Mouse (Mus musculus): ENCODE data around the gene Cryba4. TPM values are rescaled to one million over a fixed set of nuclear protein-coding genes. Genes with fewer than 3 reads are reported as not detected.

Cryba4 gene
- total RNA-seq, 2 experiments from 2014 or later = 0.86 TPM; not detected in 1

DNA sequence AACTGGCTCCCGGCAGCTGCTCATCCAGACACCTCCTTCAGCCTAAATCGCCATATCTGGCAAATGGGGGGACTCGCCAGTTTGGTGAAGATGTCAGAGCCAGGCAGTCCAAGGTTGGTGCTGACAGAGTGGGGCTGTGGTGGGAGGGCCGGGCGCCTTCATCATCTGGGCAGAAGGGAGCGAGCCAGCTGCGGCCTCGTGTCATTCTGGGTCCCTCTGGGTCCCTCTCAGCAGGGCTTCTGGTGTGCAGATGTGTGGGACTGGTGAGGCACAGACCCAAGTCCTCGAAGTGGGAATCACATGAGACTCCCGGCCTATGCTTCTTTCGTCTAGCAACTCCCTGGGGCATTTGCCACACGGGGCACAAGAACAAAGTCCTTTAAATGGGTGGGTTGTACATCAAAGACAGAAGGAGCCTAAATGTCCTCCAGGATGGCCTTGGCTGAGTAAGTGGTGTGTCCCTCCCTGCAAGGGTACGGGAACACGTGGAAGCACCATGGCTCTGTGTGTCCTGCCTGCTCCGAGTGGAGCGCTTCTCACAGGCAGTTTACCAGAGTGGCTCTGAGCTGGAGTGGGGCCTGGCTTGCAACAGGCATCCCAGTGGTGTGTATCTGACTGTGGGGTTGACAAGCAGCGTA is 40.1 kb upstream of the Cryba4 start:
- no peak for DNase-seq
- H3K4me3 ChIP-seq = no peak overlapping the region
- intact Hi-C loops (cut with DNase I) = loop anchor here (5.0 kb wide), 1 partner anchor 40 kb away; the partner anchor contains the start of gene Cryba4
- TF ChIP-seq CTCF (IDR thresholded peaks at IDR 0.05) = no peak
- H3K27ac ChIP-seq = peak overlapping the region; percentile 4; the same call in 1 of the 2 replicates

DNA sequence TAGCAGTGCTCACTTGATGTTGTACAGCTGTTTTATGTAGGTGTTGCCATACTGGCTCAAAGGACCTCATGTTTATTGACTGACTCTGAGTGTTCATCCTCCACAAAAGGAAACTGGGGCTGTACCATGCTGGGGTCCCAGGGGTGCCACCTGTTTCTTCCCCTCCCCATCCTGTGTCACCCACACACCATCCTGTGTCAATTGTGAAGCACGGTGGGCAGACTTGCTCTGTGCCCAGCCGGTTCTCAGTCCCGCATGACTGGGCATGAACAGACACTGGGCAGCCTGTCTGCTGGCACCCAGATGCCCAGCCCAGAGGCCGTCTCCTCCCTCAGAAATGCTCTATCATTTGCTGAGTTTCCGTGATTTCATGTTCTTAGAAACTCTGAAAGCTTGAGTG is 39.5 kb upstream of the Cryba4 start:
- Histone ChIP-seq H3K27ac (peak overlapping the region; percentile 16; the same call in 1 of the 2 replicates), H3K4me3 (no peak overlapping the region; the same call in 1 of the 2 replicates)
- intact Hi-C loops (cut with DNase I) = loop anchor here (2.0 to 5.0 kb wide), 2 partner anchors 15 to 40 kb away; partner anchors contain the start of genes Cryba4 and Tpst2
- no peak for DNase-seq
- no peak for TF ChIP-seq CTCF (IDR thresholded peaks at IDR 0.05)

DNA sequence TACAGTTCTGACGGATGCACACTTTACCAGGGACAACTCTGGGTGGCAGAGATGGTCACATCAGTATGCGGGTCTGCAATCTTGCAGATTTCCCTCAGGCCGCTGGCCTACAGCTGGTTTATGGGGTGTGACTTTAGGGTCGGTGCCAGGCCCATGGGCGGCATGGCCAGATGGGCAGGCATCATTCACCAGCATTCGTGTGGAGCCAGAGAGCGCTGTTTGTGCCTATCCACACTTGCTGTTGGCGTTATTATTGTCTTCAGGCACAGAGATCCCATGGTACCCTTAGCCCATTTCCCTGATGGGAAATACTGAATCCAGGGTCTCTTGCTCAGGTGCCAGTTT is 38.2 kb upstream of the Cryba4 start:
- peak overlapping the region; percentile 84 for H3K27ac ChIP-seq
- H3K4me3 ChIP-seq = peak overlapping the region; percentile 62
- intact Hi-C loops (cut with DNase I) = loop anchor here (2.0 to 5.0 kb wide), 2 partner anchors 14 to 38 kb away; partner anchors contain the start of genes Cryba4 and Tpst2
- DNase-seq = peak; percentile 79
- TF ChIP-seq CTCF (IDR thresholded peaks at IDR 0.05) = no peak

DNA sequence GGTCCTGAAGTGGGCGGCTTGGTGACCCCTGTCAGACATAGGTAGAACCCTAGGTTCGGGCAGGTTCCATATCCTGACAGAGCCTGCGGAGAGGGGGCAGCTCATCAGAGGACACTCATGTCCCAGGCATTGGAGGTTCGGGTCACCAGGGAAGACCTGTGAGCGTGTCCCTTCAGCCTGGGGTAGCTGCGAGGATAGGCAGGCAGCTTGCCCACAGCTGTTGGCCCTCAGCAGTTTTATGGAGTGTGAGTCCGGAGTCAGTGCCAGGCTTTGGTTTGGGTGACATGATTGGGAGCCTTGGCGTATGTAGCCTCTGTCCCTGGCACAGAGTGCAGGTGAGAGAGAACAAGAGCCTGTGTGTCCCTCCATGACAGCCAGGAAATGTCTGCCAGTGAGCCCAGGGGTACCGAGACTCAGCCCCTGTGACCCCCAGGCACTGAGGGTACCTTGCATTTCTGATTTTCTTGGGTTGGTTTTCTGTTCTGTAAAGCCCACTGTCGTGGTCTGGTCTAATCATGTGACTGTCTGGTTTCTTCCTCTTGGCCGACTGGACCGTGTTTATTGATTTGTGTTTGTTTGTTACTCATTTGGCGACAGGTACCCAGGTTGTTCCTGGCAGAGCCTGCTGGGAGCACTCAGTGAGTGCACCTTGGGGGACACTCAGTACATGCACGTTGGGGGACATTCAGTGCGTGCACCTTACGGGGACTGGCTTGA is 37.7 kb upstream of the Cryba4 start:
- Histone ChIP-seq H3K4me3 (peak overlapping the region; percentile 62), H3K27ac (peak overlapping the region; percentile 84)
- DNase-seq = peak; percentile 93
- intact Hi-C loops (cut with DNase I) = loop anchor here (2.0 to 5.0 kb wide), 2 partner anchors 13 to 38 kb away; partner anchors contain the start of genes Cryba4 and Tpst2
- TF ChIP-seq CTCF (IDR thresholded peaks at IDR 0.05) = no peak

DNA sequence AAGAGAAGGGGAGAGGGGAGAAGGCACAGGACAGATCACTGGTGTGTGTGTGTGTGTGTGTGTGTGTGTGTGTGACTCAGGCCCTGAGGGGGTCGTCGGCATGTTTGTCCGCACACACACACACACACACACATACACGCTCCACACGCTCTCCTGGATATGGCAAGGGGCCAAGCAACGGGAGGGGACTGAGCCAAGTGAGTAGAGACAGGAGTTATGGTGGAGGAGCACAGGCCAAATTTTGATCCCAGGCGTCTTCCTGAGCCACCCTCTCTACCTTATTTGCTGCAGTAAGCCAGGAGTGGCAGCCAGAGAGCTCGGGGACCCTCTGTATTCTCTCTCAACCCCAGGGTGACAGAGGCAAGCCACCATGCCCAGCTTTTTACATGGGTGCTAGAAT is 36.9 kb upstream of the Cryba4 start:
- intact Hi-C loops (cut with DNase I) = no loop called here
- peak overlapping the region; percentile 62 for H3K4me3 ChIP-seq
- DNase-seq = peak; percentile 49
- TF ChIP-seq CTCF (IDR thresholded peaks at IDR 0.05) = no peak
- H3K27ac ChIP-seq = peak overlapping the region; percentile 84

DNA sequence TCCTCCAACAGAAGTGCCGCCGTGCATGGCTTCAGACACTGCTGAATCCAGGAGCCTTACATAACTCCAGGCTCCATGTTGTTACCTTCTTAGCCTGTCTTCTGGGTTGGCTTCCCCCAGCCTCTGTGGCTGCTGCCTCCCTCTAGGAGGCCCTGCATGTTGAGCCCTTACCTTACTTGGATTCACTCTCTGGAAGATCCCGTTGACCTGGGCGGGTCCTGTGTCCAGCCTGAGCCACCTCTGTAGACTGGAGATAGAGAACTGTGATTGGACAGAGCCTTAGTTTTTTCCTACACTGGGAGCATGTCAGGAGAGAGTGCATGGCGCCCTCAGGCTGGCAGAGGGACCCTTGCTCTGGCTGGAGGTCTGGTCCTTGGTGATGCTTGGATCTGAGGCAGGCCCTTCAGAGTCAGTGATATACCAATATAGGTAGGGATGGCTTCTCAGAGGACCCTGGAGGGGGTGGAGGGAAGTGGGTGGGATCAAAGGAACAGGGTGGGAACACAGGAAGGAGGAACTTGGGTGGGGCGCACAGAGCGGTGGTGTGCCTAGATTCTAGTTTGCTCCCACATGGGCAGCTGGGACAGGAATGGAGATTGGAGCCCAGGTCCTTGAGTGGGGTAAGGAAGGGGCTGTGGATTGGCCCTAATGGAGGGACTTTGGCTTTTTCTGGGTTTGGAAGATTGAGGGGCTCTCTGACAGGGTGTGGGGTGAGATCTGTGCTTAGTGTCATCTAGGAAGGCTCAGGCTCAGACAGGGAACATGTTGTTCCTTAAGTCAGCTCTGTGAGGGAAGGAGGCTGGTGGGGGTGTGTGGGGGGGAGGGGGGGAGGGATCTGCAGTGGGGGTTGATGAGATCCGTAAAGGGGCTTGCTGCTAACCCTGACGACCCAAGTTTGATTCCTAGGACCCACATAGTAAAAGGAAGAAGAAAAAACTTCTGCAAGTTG is 36.1 kb upstream of the Cryba4 start:
- intact Hi-C loops (cut with DNase I) = no loop called here
- peak overlapping the region; percentile 77 for H3K27ac ChIP-seq
- peak overlapping the region; percentile 62 for H3K4me3 ChIP-seq
- no peak for DNase-seq
- no peak for TF ChIP-seq CTCF (IDR thresholded peaks at IDR 0.05)

DNA sequence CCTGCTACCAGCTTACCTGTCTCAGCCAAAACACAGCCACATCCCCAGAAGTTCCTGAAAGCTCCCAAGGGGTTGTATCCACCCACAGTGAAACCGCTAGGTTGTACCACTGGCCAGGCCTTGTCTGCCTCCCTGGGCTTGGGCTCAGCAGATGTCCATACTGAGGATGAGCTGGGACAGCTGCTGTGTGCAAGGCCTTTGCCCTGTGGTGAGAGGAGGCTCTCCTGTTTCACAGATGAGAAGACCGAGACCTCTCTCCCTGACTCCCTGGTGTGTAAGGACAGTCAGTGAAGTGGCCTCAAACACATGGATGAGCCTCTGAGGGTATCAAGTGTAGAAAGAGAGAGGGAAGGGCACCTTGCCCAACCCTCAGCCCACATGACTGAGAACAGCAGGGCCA is 35.3 kb upstream of the Cryba4 start:
- H3K27ac ChIP-seq = peak overlapping the region; percentile 77
- intact Hi-C loops (cut with DNase I) = no loop called here
- no peak for DNase-seq
- TF ChIP-seq CTCF (IDR thresholded peaks at IDR 0.05) = no peak
- peak overlapping the region; percentile 62 for H3K4me3 ChIP-seq

DNA sequence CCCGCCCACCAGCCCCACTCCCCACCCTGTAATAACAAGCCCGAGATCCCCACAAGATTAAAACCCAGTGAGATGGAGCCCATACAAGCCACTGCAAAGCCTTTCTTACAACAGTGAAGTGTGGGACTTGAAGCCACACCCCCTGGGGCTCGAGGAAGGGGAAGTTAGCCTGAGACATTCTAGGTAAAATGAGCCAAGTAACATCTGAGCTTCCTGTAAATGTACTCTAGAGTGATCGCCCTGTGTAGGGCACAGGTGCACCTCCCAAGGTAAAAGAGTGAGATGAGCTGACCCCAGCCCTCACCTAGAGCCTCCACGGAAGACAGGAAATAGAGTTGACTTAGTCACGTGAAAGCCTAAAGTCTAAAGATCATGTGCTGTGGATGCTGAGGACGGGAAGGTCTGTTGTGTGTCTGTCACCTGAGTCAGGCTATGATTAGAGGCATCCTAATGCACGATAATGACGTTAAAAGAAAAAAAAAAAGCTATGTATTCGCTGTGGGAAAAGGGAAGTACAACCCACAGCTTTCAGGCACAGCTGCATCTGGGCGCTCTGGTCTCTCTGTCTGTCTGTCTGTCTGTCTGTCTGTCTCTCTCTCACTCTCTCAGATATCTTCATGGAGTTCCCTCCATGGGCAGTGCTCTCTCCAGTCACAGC is 34.8 kb upstream of the Cryba4 start:
- peak overlapping the region; percentile 77 for H3K27ac ChIP-seq

DNA sequence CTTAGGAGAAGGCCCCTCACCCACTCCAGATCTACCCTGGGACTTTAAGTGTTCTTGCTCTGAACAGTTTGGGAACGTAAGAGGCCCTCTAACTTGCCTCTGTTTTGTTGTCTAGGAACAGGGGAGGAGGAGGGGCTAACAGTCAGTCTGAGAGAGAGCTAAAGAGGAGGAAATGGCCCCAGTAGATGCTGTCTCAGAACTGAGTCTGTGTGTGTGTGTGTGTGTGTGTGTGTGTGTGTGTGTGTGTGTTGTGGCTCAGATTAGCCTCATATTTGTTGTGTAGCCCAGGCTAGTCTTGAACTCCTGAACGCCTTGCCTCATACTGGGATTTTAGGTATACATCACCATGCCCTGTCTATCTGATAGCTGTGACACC is 34.3 kb upstream of the Cryba4 start:
- DNase-seq = no peak
- Histone ChIP-seq H3K4me3 (no peak overlapping the region), H3K27ac (no peak overlapping the region; the same call in 1 of the 2 replicates)
- no peak for TF ChIP-seq CTCF (IDR thresholded peaks at IDR 0.05)
- intact Hi-C loops (cut with DNase I) = no loop called here

More for the DNA sequence above, 34.8 kb upstream of the Cryba4 start:
- DNase-seq = no peak
- no peak for TF ChIP-seq CTCF (IDR thresholded peaks at IDR 0.05)
- intact Hi-C loops (cut with DNase I) = no loop called here
- no peak overlapping the region; the same call in 1 of the 2 replicates for H3K4me3 ChIP-seq

DNA sequence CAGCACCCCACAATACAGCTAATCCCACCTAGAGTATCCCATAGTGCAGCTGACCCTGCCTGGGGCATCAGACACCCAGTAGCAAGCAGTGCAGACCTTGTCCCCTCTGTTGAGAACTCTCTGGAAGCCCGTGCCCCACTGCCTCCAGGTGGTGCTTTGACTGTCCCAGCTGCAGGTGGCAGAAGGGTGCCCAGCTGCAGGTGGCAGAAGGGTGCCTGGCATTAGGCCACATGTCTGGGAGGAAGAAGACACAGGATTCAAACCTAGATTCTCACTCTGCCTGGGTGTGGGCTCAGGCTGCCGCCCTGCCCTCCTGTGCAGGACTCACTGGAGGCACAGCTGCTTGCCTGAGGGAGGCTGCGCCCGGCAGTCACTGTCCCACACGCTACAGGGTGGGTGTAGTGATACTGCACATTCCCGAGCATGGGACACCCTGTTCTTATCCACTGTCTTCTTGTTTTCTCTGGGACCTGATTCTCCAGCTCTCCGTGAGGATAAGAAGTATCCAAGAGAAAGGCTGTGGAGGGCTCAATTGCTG is 33.3 kb upstream of the Cryba4 start:
- no peak for TF ChIP-seq CTCF (IDR thresholded peaks at IDR 0.05)
- Histone ChIP-seq H3K27ac (peak overlapping the region; percentile 86; the same call in 1 of the 2 replicates), H3K4me3 (no peak overlapping the region)
- DNase-seq = no peak
- intact Hi-C loops (cut with DNase I) = no loop called here

DNA sequence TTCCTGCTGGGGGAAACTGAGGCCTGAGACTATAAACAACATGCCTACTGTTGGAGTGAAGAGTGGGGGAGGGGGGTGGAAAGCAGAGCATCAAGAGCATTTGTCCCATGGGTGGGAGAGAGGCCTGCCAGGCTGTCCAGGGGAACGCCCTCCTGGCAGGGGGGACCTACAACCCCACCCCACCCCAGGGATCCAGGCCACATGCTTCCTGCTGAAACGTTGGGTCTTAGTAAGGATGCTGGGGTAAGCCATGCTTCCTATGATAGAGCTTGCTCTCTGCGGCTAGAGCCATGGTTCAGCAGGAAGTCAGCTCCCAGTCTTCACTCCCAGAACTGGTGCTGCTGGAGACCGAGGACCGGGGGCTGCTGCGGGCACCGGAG is 31.9 kb upstream of the Cryba4 start:
- peak overlapping the region; percentile 86 for H3K27ac ChIP-seq
- TF ChIP-seq CTCF (IDR thresholded peaks at IDR 0.05) = no peak
- intact Hi-C loops (cut with DNase I) = no loop called here
- no peak for DNase-seq
- 0 out of 2 replicates have a peak overlapping the region, but pooled peaks have one; percentile 24 for H3K4me3 ChIP-seq
